Mouse (Mus musculus): ENCODE measurements at regions not wholly inside any gene's neighbourhood (a gene's known extent, or its start where the extent isn't known, plus 50 kb on each side); places are given as distances from the start of the nearest gene placed in this dataset.

- intact Hi-C loops (cut with DNase I) = no loop called here
- no peak for DNase-seq (ENCODE audit: low spot score in 2 of 2)
Measured at GRCm38 (mm10) chr13:51010736-51011135, 89.9 kb upstream of the Spin1 start.

GRCm38 (mm10) chr13:51016209-51016608 is 84.5 kb upstream of the Spin1 start:
- intact Hi-C loops (cut with DNase I) = no loop called here
- no peak for DNase-seq (ENCODE audit: low spot score in 2 of 2)

- no peak for DNase-seq (ENCODE audit: low spot score in 2 of 2)
- intact Hi-C loops (cut with DNase I) = no loop called here
Measured at GRCm38 (mm10) chr13:51016956-51017703, 83.5 kb upstream of the Spin1 start.

DNA sequence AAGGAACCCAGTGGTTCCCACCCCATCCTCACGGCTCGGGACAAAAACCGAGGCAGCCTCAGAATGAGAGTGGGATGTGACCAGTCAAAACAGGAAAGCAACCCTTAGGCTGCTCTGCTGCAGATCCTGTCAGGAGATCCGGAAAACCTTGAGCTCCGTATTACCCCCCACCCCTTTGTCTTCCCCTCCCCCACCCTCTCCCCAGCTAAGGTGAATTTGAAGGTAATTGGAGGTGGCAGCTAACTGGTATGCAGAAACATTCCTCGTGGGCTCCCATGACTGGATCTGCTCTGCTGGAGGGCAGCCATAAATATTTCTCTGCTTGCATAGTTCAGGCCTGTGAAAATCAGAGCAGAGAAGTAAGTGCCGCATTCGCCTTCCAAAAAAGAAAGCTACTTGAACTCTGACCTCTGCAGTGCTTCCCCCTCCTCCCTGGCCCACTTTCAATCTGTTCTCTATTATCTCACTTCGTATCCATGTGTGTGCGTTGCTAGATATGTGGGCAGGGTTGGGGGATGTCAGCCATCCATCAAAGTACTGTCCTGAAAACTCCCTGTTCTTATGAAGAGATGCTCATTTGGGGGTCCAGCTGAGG is 82.9 kb upstream of the Spin1 start:
- intact Hi-C loops (cut with DNase I) = no loop called here
- no peak for DNase-seq (ENCODE audit: low spot score in 2 of 2)

DNA sequence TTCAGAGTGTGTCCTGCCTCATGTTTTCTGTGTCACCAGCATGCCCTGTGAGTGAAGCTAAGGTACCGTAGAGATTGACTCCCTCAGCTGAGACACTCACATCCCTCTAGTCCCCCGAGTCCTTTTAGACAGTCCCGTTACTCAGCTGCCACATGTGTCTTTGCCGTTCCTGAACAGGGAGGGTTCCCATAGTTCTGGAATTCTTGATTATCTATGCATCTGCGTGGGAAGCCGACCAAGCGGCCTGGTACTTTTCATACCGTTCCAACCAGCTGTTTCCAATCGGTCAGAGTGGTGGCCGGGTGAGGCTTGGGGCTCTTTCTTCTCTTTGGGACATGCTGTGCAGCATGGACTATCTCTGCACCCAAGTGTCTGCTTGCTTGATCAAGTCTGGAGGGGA is 82.3 kb upstream of the Spin1 start:
- intact Hi-C loops (cut with DNase I) = no loop called here
- no peak for DNase-seq (ENCODE audit: low spot score in 2 of 2)

GRCm38 (mm10) chr13:51022401-51023250 is 78.1 kb upstream of the Spin1 start:
- peak in 1 of 2 experiments; percentile 10 for DNase-seq (ENCODE audit: low spot score in 2 of 2)

DNA sequence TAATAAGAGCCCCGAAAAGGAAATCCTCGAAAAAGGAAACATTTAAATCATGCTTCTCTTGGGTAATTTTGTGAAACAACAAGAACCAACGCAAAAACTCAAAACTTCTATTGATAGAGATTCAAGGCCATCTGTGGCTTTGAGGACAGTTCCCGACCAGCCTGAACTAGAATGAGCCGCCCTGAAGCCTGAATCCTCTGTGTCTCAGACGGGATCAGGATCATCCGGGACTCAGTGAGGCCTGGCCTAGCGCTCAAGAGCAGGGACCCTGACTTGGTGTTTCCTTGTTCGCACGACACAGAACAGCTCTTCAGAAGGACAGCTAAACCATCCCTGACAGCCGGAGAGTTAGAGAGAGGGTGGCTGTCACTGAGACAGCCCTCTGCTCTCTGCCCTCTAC is 77.4 kb upstream of the Spin1 start:
- DNase-seq (ENCODE audit: low spot score in 2 of 2) = no peak
- intact Hi-C loops (cut with DNase I) = loop anchor here (5.0 kb wide), 1 partner anchor 74 kb away; no protein-coding TSS in a partner anchor

More at GRCm38 (mm10) chr13:51022401-51023250, 78.1 kb upstream of the Spin1 start:
- intact Hi-C loops (cut with DNase I) = loop anchor here (5.0 kb wide), 1 partner anchor 75 kb away; no protein-coding TSS in a partner anchor

GRCm38 (mm10) chr13:51026311-51026918 is 74.3 kb upstream of the Spin1 start:
- intact Hi-C loops (cut with DNase I) = no loop called here
- no peak for DNase-seq (ENCODE audit: low spot score in 2 of 2)

GRCm38 (mm10) chr13:51037850-51038450 is 62.7 kb upstream of the Spin1 start:
- intact Hi-C loops (cut with DNase I) = no loop called here
- DNase-seq (ENCODE audit: low spot score in 2 of 2) = peak in 1 of 2 experiments; percentile 7

- intact Hi-C loops (cut with DNase I) = no loop called here
- DNase-seq (ENCODE audit: low spot score in 2 of 2) = no peak
Measured at GRCm38 (mm10) chr13:51038955-51039354, 61.7 kb upstream of the Spin1 start.

GRCm38 (mm10) chr13:51041121-51041520 is 59.6 kb upstream of the Spin1 start:
- intact Hi-C loops (cut with DNase I) = no loop called here
- DNase-seq (ENCODE audit: low spot score in 2 of 2) = no peak

- intact Hi-C loops (cut with DNase I) = no loop called here
Measured at GRCm38 (mm10) chr13:51042881-51043402, 57.7 kb upstream of the Spin1 start.

More at GRCm38 (mm10) chr13:51042881-51043402, 57.7 kb upstream of the Spin1 start:
- DNase-seq (ENCODE audit: low spot score in 2 of 2) = no peak
